Mouse (Mus musculus): ENCODE data around the gene Abl1.

- TF ChIP-seq POLR2A (IDR thresholded peaks at IDR 0.05; ENCODE audit: borderline replicate concordance, low read depth, low read length) (no peak), CTCF (IDR thresholded peaks at IDR 0.05; ENCODE audit: low read depth, low read length) (no peak)
These were observed 157.9 kb downstream of the Abl1 start, which contains the start of gene Fibcd1 for GRCm38 (mm10) chr2:31845896-31846691.
